Mouse (Mus musculus) hematopoietic stem cell, adult 5-6 weeks (primary cell): ENCODE data around the gene Llcfc1. TPM values are rescaled to one million over a fixed set of nuclear protein-coding genes. Genes with fewer than 3 reads are reported as not detected.

ENCODE experiments used
- ATAC-seq, 2 experiments: fragments of 125-278 bp in 1 of 2; replicated peaks in 1 of 2; 2 replicates each; pipeline ENCODE4 v1.8.0; 2016 to 2017; ENCODE audit warnings: inconsistent platforms in 2 of 2, mild to moderate bottlenecking in 2 of 2, moderate number of reproducible peaks in 2 of 2, low read depth in 1 of 2, moderate TSS enrichment in 1 of 2; ENCODE audit not compliant: low FRiP score in 2 of 2, poor library complexity in 2 of 2, severe bottlenecking in 2 of 2, insufficient read depth in 1 of 2, low TSS enrichment in 1 of 2
- total RNA-seq: library from RNA; stranded (forward); fragments of 172-1452, 232-1000 nt; gene quantifications from 2 replicates; pipeline ENCODE4 v1.2.3, GENCODE M21; 2017

Llcfc1 gene
- total RNA-seq, 1 experiment from 2014 or later: not detected

DNA sequence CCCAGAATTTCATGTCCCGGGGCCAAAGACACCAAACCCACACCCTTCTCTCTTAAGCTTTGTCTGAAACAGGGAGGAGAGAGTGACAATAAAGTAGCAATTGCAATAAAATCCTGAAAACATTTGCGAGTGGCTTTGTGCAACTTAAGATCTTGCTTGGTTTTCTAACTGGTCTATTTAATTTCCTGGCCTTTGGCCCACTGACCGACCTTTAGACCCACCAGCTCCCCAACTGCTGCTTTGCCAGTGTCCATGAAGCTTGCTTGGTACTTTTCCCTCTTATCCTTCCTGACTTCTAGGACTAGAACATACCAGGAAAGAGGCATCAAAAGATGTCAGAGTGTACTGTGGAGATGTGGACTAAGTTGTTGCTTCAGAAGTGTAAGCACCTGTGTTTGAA lies 1.4 kb downstream of the Llcfc1 start:
- ATAC-seq: no peak

DNA sequence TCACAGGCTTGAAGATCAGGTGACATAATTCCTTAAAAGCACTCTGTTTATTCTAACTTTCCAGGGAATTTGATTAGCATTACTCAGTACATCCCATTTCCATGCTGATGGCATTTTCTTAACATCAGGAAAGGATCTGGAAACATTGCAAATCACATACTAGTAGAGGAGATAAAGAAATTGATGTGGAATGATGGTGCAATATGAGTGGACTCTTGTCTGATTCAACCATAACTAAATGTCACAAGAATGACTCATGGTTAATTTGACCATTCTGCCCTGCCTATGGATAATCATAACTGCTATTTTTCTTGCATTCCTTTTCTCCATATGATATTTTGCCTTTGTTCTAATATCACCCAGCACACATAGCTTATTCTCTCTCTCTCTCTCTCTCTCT lies 8.0 kb downstream of the Llcfc1 start:
- ATAC-seq: no peak

DNA sequence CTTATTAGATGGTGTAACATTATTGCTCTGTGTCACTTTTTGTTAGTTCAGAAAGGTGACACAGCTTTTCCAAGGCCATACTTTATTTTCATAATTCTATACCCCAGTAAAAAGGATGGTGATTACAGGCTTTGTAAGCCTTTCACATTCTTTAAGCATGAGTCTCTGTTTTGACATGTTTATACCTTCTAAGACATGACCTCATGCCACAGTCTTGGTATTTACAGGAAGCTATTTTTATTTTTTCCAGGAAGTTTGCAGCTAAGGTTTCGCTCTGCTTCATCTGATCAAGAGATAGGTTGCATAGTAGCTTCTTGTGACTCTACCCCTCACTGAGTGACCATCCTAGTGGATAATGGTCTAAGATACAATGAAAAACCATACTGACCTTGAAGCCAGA lies 10.2 kb downstream of the Llcfc1 start:
- ATAC-seq: no peak

DNA sequence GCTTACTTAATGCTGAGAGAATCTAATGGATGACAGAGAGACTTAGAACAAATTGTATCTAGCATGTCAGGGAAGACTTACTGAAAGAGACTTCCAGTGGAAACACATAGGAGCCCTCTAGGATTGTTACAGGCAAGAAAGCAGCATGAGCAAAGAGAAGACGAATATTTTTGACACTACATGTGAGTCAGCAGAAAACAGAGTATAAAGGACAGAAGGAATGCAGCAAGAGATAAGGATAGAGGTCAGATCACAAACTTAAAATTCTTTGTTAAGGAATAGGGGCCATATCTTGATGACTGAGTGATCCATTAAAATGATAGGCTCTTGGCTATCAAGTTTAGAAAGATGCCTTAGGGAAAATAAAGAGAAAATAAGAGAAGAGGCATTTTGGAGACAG lies 17.0 kb downstream of the Llcfc1 start:
- no peak for ATAC-seq

DNA sequence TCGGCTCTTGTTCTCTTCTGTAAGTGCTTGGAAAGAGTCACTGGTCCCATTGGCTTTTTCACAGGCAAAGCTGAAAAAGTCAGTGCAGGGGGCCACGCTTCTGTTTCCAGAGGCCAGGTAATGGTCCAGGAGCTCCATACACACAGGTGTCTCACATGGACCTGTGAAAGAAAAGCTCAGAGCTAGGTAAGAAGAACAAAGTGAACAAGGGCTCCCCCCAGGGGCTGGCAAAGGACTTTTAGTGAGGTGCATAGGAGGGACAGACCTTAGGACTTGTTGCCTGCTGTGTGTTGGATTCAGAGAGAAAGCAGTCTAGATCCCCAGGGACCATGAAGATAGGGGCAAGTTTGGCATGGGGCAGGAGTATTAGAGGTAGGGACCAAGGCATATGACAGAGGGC lies 18.7 kb downstream of the Llcfc1 start:
- peak; percentile 22 to 53; a peak in 1 of 4 replicates for ATAC-seq

DNA sequence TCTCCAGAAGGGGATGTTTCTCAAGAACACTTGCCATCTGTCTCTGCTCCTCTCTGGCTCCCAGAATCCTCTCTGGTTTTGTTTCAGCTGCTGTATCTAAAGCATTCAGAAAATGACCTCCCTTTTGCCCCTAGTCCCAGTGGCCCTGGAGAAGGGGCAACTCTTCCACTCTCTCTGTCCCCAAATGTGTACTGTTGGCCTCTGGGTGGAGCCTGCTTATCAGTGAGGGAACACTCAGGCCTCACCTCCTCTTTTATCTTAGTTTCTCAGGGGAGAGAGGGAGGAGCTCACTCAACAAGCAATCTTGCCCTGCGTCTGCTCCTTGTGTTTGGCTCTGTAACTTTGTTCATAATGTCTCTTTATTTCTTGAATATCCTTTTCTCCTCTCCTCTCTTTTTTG lies 19.9 kb downstream of the Llcfc1 start, which contains the start of gene Kel:
Kel (minus strand) TSS at position 217 of the 400 bp plus-strand sequence.
- peak; percentile 60 to 64; a peak in 2 of 4 replicates for ATAC-seq

DNA sequence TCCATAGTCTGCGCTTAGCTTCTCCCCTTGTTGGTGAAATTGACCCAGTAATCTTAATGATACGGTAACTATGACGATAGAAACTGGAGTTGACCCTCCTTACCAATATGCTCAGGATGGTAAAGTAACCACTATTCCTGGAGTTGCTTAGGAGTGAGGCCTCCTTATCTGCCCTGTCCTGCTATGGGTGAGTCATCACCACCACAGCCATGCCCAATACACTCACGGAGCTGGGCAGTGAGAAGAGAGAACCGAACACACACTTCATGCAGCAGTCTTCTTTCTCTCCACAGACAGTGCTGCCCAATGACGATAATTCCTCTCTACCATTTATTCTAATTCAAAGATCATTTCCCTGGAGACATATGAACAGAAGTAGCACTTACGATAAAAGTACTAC lies 22.0 kb downstream of the Llcfc1 start:
- no peak for ATAC-seq

DNA sequence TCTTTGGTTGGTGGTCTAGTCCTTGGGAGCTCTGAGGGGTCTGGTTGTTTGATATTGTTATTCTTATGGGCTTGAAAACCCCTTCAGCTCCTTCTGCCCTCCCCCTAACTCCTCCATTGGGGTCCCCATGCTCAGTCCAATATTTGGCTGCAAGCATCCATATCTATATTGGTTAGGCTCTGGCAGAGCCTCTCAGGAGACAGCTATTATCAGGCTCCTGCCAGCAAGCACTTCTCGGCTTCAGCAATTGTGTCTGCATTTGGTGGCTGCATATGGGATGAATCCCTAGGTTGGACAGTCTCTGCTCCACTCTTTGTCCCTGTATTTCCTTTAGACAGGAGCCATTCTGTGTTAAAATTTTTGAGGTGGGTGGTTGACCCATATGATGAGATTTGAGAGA lies 26.1 kb downstream of the Llcfc1 start:
- no peak for ATAC-seq

DNA sequence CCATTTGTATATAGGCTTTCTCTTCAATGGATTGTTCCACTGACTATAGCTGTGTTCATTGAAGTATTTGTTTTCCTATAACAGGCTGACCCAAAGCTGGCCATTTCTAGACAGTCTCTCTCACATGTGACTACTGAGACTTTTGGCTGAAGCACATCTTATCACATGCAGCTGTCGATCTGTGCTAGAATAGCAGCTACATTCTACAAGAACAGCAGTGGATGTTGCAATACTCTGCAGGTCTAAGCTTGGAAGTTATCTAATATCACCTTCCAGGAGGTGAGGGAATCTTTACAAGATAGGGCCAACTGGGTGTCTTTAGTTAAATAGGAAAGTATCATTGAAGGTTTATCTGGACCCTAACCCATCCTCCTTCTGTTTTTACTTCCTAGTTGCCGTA lies 37.2 kb downstream of the Llcfc1 start:
- ATAC-seq: no peak

DNA sequence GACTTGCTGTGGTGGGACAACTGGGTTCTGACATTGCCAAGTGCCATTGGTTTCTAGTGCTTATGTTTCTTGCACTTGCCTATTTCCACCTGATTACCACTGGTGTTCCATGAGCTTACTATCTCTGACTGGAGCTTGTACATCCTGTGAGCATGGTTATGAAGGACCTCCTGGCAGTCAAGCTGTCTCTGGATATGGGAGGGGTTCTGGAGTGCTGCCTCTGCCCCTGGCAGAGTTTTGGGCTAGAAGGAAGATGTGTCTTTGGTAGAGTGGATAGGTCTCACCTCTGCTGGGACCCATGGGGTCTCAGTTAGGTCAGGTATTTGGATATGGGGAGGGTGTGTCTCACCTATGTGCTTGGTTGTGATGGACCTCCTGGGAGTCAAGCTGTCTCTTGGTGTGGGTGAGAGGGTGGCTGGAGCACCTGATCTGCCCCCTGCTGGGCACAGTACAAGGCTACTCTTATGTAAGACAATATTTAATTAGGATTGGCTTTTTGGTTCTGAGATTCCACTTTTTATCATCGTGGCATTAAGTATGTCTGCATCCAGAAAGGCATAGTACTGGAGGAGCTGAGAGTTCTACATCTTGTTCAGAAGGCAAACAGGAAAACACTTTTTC lies 43.9 kb downstream of the Llcfc1 start:
- ATAC-seq: peak; percentile 62 to 65; a peak in 3 of 4 replicates

DNA sequence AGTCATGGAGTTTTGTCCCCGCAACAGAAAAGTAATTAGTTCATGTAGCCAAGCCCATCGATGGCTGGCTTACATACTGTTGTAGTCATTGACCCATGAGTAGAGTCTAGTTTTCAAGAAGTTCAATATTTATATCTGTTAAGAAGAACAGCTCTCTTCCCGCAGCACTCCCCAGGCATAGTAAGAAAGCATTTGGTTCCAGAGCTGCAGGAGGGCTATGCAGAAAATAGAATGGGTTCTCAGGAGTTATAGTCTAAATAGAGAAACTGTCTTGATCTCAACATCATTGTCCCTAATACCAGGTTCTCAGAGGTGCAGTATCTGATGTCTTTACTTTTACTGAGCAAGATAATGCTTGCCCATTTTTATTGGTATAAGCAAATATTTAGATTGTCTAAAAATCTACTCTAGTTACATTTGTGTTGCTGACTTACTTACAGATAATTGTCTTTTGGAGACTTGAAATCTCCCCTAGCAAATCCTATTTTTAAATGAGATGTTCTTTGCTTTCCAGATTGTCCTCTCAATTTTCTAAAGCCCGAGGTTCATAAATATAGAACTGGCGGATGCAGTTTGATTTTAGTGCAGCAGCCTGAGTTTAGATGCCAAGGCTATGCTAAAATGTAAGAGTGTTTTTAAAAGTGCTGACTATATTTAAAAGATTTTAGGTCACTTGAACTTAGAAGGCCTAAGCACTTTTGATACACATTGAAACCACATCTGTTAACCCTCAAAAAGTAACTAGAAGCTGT lies 50.7 kb downstream of the Llcfc1 start:
- no peak for ATAC-seq

Other genes starting within 250 kb of the Llcfc1 start
- not detected in 2 replicates for gene Gm10334, start 238.3 kb upstream of the Llcfc1 start, total RNA-seq
- not detected in 2 replicates for gene Prss1, start 225.5 kb upstream of the Llcfc1 start, total RNA-seq
- gene Prss2, start 162.6 kb upstream of the Llcfc1 start, total RNA-seq: not detected in 2 replicates
- gene Ephb6, start 78.9 kb upstream of the Llcfc1 start, total RNA-seq: 10.7 and 17.9 TPM in 2 replicates
- not detected in 2 replicates for gene Trpv6, start 48.0 kb upstream of the Llcfc1 start, total RNA-seq
- not detected in 2 replicates for gene Trpv5, start 3.7 kb upstream of the Llcfc1 start, total RNA-seq
- gene Kel, start 19.9 kb downstream of the Llcfc1 start, total RNA-seq: 2.3 and 12.9 TPM in 2 replicates
- not detected in 2 replicates for gene Olfr459, start 90.7 kb downstream of the Llcfc1 start, total RNA-seq
- gene Pip, start 163.1 kb downstream of the Llcfc1 start, total RNA-seq: not detected in 2 replicates
- not detected in 2 replicates for gene Sval2, start 168.6 kb downstream of the Llcfc1 start, total RNA-seq